Mouse (Mus musculus): ENCODE data around the gene Fanca.

- TF ChIP-seq CTCF (IDR thresholded peaks at IDR 0.05; ENCODE audit: borderline replicate concordance, insufficient read depth, low read length) (no peak), POLR2A (IDR thresholded peaks at IDR 0.05; ENCODE audit: low read depth, low read length) (no peak)
These were observed 34.8 kb upstream of the Fanca start for GRCm38 (mm10) chr8:123353216-123353615.
